Mouse (Mus musculus): ENCODE results near the gene Kcnq4. TPM values are rescaled to one million over a fixed set of nuclear protein-coding genes. Genes with fewer than 3 reads are reported as not detected.

Gene Kcnq4
- polyA plus RNA-seq, 1 experiment from 2014 or later = 0.95 TPM

GRCm38 (mm10) chr4:120697799-120698484 lies 50.5 kb downstream of the Kcnq4 start:
- Histone ChIP-seq H3K9me3 (replicated peaks) (no peaks in the 10 kb centered on the region), H3K36me3 (no peaks in the 10 kb centered on the region), H3K4me2 (peak overlapping the region; percentile 58), H3K27me3 (replicated peaks) (peaks cover 85% of the 10 kb centered on the region), H3K27ac (ENCODE audit: poor library complexity, severe bottlenecking) (no peak overlapping the region), H3K4me1 (replicated peaks) (peaks cover 12% of the 10 kb centered on the region), H3K9ac (no peak overlapping the region), H3K4me3 (peak overlapping the region; percentile 22)
- peak; percentile 33; the same call in 1 of the 2 replicates for ATAC-seq (ENCODE audit: insufficient number of reproducible peaks, low FRiP score)
- 14% methylated on average over 34 of the region's 35 CpGs for WGBS

GRCm38 (mm10) chr4:120697353-120697752 lies 51.1 kb downstream of the Kcnq4 start:
- 0 out of 2 replicates have a peak, but pooled peaks have one; percentile 2 for ATAC-seq (ENCODE audit: insufficient number of reproducible peaks, low FRiP score)
- H3K4me1 ChIP-seq (replicated peaks) = peaks cover 12% of the 10 kb centered on the region
- peaks cover 80% of the 10 kb centered on the region for H3K27me3 ChIP-seq (replicated peaks)
- H3K4me3 ChIP-seq = no peak overlapping the region
- H3K36me3 ChIP-seq = no peaks in the 10 kb centered on the region
- H3K9me3 ChIP-seq (replicated peaks) = no peaks in the 10 kb centered on the region
- peak overlapping the region; percentile 58; the same call in 1 of the 2 replicates for H3K4me2 ChIP-seq
- H3K9ac ChIP-seq = no peak overlapping the region
- WGBS = 89% methylated on average over 8 of the region's 8 CpGs
- no peak overlapping the region for H3K27ac ChIP-seq (ENCODE audit: poor library complexity, severe bottlenecking)

GRCm38 (mm10) chr4:120692717-120693116 lies 55.7 kb downstream of the Kcnq4 start:
- Histone ChIP-seq H3K36me3 (no peaks in the 10 kb centered on the region), H3K27me3 (replicated peaks) (peaks cover 36% of the 10 kb centered on the region), H3K4me3 (no peak overlapping the region), H3K4me2 (no peak overlapping the region), H3K9ac (no peak overlapping the region), H3K9me3 (replicated peaks) (no peaks in the 10 kb centered on the region), H3K27ac (ENCODE audit: poor library complexity, severe bottlenecking) (no peak overlapping the region), H3K4me1 (replicated peaks) (peaks cover 2% of the 10 kb centered on the region)
- ATAC-seq (ENCODE audit: insufficient number of reproducible peaks, low FRiP score) = no peak
- 42% methylated on average over 10 of the region's 10 CpGs for whole genome bisulfite sequencing

DNA sequence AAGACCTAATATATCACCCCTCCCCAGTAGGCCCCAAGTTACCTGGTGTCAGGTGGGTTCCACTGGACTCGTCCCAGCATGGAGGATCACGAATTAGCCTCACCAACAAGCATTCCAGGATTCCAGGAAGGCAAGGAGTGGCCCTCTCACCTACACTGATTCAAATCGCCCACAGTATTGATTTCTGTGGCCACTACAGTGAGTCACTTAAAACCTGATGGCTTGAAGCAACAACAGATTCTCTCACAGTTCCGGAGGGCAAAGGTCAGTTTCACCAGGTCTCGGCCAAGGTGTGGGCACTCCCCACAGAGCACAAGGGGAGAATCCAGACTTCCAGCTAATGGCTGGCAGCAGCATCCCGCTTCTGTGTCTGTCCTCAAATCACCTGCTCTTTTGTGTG lies 59.1 kb downstream of the Kcnq4 start:
- H3K4me1 ChIP-seq (replicated peaks) = no peaks in the 10 kb centered on the region
- no peak for ATAC-seq (ENCODE audit: insufficient number of reproducible peaks, low FRiP score)

DNA sequence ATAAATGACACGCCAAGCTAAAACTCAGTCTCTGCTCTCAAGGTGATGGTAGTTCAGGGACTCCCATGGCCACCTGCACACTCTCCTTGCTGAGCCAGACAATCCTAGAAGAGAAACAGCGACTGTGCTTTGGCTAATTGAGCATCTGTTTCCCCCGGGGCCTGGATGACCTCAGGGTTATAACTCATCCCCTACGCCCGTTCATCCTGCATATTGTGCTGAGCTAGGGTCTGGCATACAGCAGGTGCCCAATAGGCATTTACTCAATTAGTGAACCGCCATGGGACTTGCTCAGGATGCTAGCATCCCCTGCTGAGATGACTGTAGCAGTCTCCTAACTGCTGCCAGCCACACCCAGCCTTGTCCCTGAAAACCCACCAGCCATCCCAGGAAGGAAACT lies 61.1 kb downstream of the Kcnq4 start:
- no peaks in the 10 kb centered on the region for H3K36me3 ChIP-seq
- H3K27me3 ChIP-seq (replicated peaks) = peaks cover 6% of the 10 kb centered on the region; the same call in 1 of the 2 replicates
- no peak overlapping the region for H3K9ac ChIP-seq
- ATAC-seq (ENCODE audit: insufficient number of reproducible peaks, low FRiP score) = no peak
- H3K4me1 ChIP-seq (replicated peaks) = no peaks in the 10 kb centered on the region
- no peak overlapping the region for H3K27ac ChIP-seq (ENCODE audit: poor library complexity, severe bottlenecking)
- 74% methylated on average over 6 of the region's 6 CpGs for WGBS
- H3K4me3 ChIP-seq = no peak overlapping the region
- no peaks in the 10 kb centered on the region for H3K9me3 ChIP-seq (replicated peaks)
- no peak overlapping the region for H3K4me2 ChIP-seq

More for the DNA sequence above, 59.1 kb downstream of the Kcnq4 start:
- H3K27me3 ChIP-seq (replicated peaks) = peaks cover 7% of the 10 kb centered on the region
- H3K9ac ChIP-seq = no peak overlapping the region
- no peak overlapping the region for H3K27ac ChIP-seq (ENCODE audit: poor library complexity, severe bottlenecking)
- 69% methylated on average over 6 of the region's 6 CpGs for WGBS
- no peaks in the 10 kb centered on the region for H3K9me3 ChIP-seq (replicated peaks)
- no peak overlapping the region for H3K4me3 ChIP-seq
- no peak overlapping the region for H3K4me2 ChIP-seq
- no peaks in the 10 kb centered on the region for H3K36me3 ChIP-seq

- no peaks in the 10 kb centered on the region for H3K9me3 ChIP-seq (replicated peaks)
- no peak overlapping the region for H3K9ac ChIP-seq
- H3K27ac ChIP-seq (ENCODE audit: poor library complexity, severe bottlenecking) = no peak overlapping the region
- ATAC-seq (ENCODE audit: insufficient number of reproducible peaks, low FRiP score) = no peak
- 0 out of 2 replicates have a peak, but pooled peaks cover 6% of the 10 kb centered on the region for H3K27me3 ChIP-seq (replicated peaks)
- H3K36me3 ChIP-seq = no peaks in the 10 kb centered on the region
- H3K4me1 ChIP-seq (replicated peaks) = no peaks in the 10 kb centered on the region
- 42% methylated on average over 9 of the region's 9 CpGs for WGBS
- no peak overlapping the region for H3K4me3 ChIP-seq
- H3K4me2 ChIP-seq = no peak overlapping the region
These were observed 65.0 kb downstream of the Kcnq4 start for GRCm38 (mm10) chr4:120683278-120683997.

GRCm38 (mm10) chr4:120682168-120682567 lies 66.2 kb downstream of the Kcnq4 start:
- ATAC-seq (ENCODE audit: insufficient number of reproducible peaks, low FRiP score) = no peak
- H3K4me1 ChIP-seq (replicated peaks) = 0 out of 2 replicates have a peak, but pooled peaks cover 3% of the 10 kb centered on the region
- no peak overlapping the region for H3K4me3 ChIP-seq
- H3K27ac ChIP-seq (ENCODE audit: poor library complexity, severe bottlenecking) = no peak overlapping the region
- H3K4me2 ChIP-seq = peak overlapping the region; percentile 26; the same call in 1 of the 2 replicates
- H3K9ac ChIP-seq = no peak overlapping the region
- H3K36me3 ChIP-seq = no peaks in the 10 kb centered on the region
- 0 out of 2 replicates have a peak, but pooled peaks cover 6% of the 10 kb centered on the region for H3K27me3 ChIP-seq (replicated peaks)
- 28% methylated on average over 10 of the region's 10 CpGs for WGBS
- no peaks in the 10 kb centered on the region for H3K9me3 ChIP-seq (replicated peaks)

- Histone ChIP-seq H3K36me3 (no peaks in the 10 kb centered on the region), H3K4me1 (replicated peaks) (0 out of 2 replicates have a peak, but pooled peaks cover 3% of the 10 kb centered on the region), H3K4me2 (no peak overlapping the region), H3K27me3 (replicated peaks) (0 out of 2 replicates have a peak, but pooled peaks cover 6% of the 10 kb centered on the region), H3K9me3 (replicated peaks) (no peaks in the 10 kb centered on the region), H3K9ac (no peak overlapping the region), H3K27ac (ENCODE audit: poor library complexity, severe bottlenecking) (no peak overlapping the region), H3K4me3 (no peak overlapping the region)
- ATAC-seq (ENCODE audit: insufficient number of reproducible peaks, low FRiP score) = no peak
- 55% methylated on average over 7 of the region's 7 CpGs for WGBS
These were observed 67.5 kb downstream of the Kcnq4 start for GRCm38 (mm10) chr4:120680953-120681352.

DNA sequence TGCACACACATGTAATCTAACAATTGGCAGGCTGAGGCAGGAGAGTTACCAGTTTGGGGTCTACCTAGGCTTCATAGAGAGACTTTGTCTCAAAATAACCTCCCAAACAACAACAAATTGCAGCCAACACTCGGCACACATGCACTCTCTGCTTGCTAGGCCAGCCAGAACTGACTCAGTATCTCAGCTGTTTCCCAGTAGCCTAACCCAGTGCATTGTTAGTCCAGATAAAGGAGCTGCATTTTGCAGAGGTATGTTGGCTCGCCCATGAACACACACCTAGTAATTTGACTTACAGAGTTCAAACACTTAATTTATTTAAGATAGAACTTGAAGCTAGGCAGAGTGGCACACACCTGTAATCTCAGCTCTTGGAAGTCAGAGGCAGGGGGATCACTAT lies 72.8 kb downstream of the Kcnq4 start:
- 60% methylated on average over 2 of the region's 2 CpGs for WGBS

DNA sequence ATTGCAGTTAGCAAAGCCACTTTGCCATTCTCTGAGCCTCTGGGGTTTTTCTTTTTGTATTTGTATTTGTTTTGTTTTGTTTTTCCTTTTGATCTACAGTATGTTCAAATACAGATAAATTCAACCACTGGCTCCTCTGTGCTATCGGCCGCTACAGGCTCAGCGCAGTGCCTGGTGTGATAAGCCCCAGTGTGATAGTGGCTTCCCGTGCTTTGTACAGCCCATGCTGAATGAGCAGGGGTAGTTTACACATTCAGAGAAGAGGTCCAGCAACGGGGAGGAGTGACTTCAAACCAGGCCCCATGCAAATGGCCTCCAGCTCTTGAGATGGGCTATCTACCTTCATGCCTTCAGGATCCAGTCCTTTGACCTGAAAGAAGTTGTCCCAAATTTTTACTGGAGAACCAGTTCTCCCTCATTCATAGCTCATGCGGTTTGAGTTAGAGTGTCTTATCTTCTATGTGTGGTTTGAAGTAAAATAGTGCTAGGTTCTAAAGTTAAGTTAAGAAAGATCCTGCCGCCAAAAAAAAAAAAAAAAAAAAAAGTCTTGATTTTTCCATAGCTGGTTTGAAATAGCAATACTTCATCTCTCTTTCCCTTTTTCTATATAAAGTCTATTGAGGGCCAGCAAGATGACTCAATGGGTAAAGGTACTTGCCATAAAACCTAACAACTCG lies 73.5 kb downstream of the Kcnq4 start:
- ATAC-seq (ENCODE audit: insufficient number of reproducible peaks, low FRiP score) = peak; percentile 93
- Histone ChIP-seq H3K4me1 (replicated peaks) (peaks cover 15% of the 10 kb centered on the region), H3K9me3 (replicated peaks) (no peaks in the 10 kb centered on the region), H3K9ac (no peak overlapping the region; the same call in 1 of the 2 replicates), H3K4me2 (no peak overlapping the region), H3K27me3 (replicated peaks) (peaks cover 12% of the 10 kb centered on the region), H3K4me3 (no peak overlapping the region), H3K27ac (ENCODE audit: poor library complexity, severe bottlenecking) (no peak overlapping the region), H3K36me3 (no peaks in the 10 kb centered on the region)
- 28% methylated on average over 8 of the region's 8 CpGs for WGBS

More for the DNA sequence above, 72.8 kb downstream of the Kcnq4 start:
- 0 out of 2 replicates have a peak overlapping the region, but pooled peaks have one; percentile 43 for H3K27ac ChIP-seq (ENCODE audit: poor library complexity, severe bottlenecking)
- ATAC-seq (ENCODE audit: insufficient number of reproducible peaks, low FRiP score) = no peak
- no peak overlapping the region for H3K4me2 ChIP-seq
- H3K4me3 ChIP-seq = no peak overlapping the region
- no peaks in the 10 kb centered on the region for H3K9me3 ChIP-seq (replicated peaks)
- H3K36me3 ChIP-seq = no peaks in the 10 kb centered on the region
- peaks cover 15% of the 10 kb centered on the region for H3K4me1 ChIP-seq (replicated peaks)
- no peak overlapping the region for H3K9ac ChIP-seq
- H3K27me3 ChIP-seq (replicated peaks) = peaks cover 8% of the 10 kb centered on the region

DNA sequence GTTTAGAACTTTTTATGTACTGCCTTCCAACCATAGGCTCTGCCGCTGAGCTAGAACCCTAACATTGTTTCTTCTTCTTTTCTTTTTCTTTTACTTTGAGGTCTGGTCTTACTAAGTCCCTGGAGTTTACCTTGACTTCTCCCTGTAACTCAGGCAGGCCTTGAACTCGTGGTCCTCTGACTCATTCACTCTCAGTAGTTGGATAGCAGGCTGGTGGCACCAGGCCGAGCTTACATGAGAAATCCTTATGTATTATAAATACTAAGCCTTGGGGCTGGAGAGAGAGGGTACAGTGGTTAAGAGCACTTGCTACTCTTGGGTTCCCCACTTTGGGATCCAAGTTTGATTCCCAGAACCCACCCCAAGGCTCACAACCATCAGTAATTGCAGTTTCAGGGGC lies 74.8 kb downstream of the Kcnq4 start:
- Histone ChIP-seq H3K9me3 (replicated peaks) (0 out of 2 replicates have a peak, but pooled peaks cover 3% of the 10 kb centered on the region), H3K4me1 (replicated peaks) (peaks cover 19% of the 10 kb centered on the region), H3K27me3 (replicated peaks) (peaks cover 13% of the 10 kb centered on the region), H3K36me3 (no peaks in the 10 kb centered on the region), H3K4me3 (no peak overlapping the region), H3K4me2 (no peak overlapping the region), H3K27ac (ENCODE audit: poor library complexity, severe bottlenecking) (no peak overlapping the region), H3K9ac (no peak overlapping the region)
- no peak for ATAC-seq (ENCODE audit: insufficient number of reproducible peaks, low FRiP score)
- 87% methylated on average over 3 of the region's 3 CpGs for WGBS

All from heart, embryonic 12.5 days (tissue).